ENCODE assay signal across 28 mouse cellular contexts in the genomic region with DNA sequence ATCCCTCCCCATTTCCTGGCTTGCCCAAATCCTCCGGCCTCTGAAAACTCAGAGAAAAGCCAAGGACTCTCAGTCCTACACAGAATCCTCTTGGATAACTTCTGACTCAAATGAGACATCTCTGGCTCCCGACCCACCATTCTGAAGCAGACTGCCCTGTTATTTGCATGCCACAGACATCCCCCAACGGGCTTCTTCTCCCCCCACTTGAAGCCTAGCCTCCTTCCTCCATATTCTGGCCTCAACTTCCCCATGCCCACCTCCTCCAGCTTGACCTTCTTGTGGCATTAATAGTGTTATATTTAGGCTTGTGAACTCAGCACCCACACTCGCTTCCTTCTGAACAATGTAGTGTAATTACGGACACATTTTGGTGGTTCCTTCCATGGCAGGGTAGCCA. TPM values are rescaled to one million over a fixed set of nuclear protein-coding genes. Genes with fewer than 3 reads are reported as not detected.
A peak's percentile ranks its signal among the peaks of the same experiment; 100 is the strongest.
DNase-seq lines count a peak whose midpoint lies in the region; ATAC-seq lines count a peak whose summit lies in the region.
"Had no signal": no experiment of that assay in that cellular context is flagged by ENCODE, and none has a peak within 500 bp of the region (broad histone marks: within the 10 kb centered on the region; RNA-seq: fewer than 3 reads in every experiment).

No protein-coding gene starts in this region.

- H3K27ac ChIP-seq in liver, embryonic 11.5 days (ENCODE audit: low read depth, low read length): no peak overlapping the region
- H3K27ac ChIP-seq in liver, embryonic 12.5 days: no peak overlapping the region
- H3K27ac ChIP-seq: embryonic facial prominence, embryonic 13.5 days; embryonic facial prominence, embryonic 15.5 days; forebrain, embryonic 10.5 days; forebrain, embryonic 12.5 days had no signal

- WGBS in liver, embryonic 11.5 days: 71% methylated on average over 5 of the region's 5 CpGs
- WGBS in liver, embryonic 12.5 days (ENCODE audit: insufficient replicate concordance): 55% methylated on average over 5 of the region's 5 CpGs

- H3K27me3 ChIP-seq in liver, embryonic 11.5 days (replicated peaks; ENCODE audit: control insufficient read depth, insufficient read depth, low read length): no peaks in the 10 kb centered on the region
- H3K27me3 ChIP-seq in liver, embryonic 12.5 days (replicated peaks): peaks cover 14% of the 10 kb centered on the region; the same call in 1 of the 2 replicates
- H3K27me3 ChIP-seq: embryonic facial prominence, embryonic 13.5 days; embryonic facial prominence, embryonic 15.5 days; forebrain, embryonic 12.5 days had no signal

- intact Hi-C loops in heart, postnatal 14 days (cut with DNase I): no loop called here

- no peaks in the 10 kb centered on the region for H3K9me3 ChIP-seq in liver, embryonic 11.5 days (ENCODE audit: control insufficient read depth, low read length)
- H3K9me3 ChIP-seq in liver, embryonic 12.5 days (replicated peaks): no peaks in the 10 kb centered on the region
- H3K9me3 ChIP-seq: embryonic facial prominence, embryonic 13.5 days; embryonic facial prominence, embryonic 15.5 days; forebrain, embryonic 10.5 days; forebrain, embryonic 12.5 days had no signal

- H3K4me2 ChIP-seq in liver, embryonic 11.5 days: no peak overlapping the region
- no peak overlapping the region for H3K4me2 ChIP-seq in liver, embryonic 12.5 days
- H3K4me2 ChIP-seq: embryonic facial prominence, embryonic 13.5 days; embryonic facial prominence, embryonic 15.5 days; forebrain, embryonic 12.5 days had no signal

- peak; percentile 86 for DNase-seq in heart, adult 11 months
- DNase-seq in heart, postnatal 14 days: no peak
- DNase-seq in liver, embryonic 11.5 days (ENCODE audit: low spot score): peak; percentile 16
- no peak for DNase-seq in layer of hippocampus, postnatal 36 days
- DNase-seq: adrenal gland, adult 2 months; adrenal gland, postnatal 10 days; adrenal gland, postnatal 25 days; B cell, adult 2 months; cerebellum, adult 11 months; cerebellum, adult 18-20 months; cerebellum, adult 8-10 months; cerebellum, adult 9-11 months; cerebellum, postnatal 14 days; cerebellum, postnatal 36 days; embryo, embryonic 11 days had no signal

- H3K4me3 ChIP-seq in liver, embryonic 11.5 days (ENCODE audit: low read depth, low read length): no peak overlapping the region
- H3K4me3 ChIP-seq in liver, embryonic 12.5 days: no peak overlapping the region
- H3K4me3 ChIP-seq: embryonic facial prominence, embryonic 13.5 days; embryonic facial prominence, embryonic 15.5 days; erythroblast, embryonic 14.5 days; forebrain, embryonic 10.5 days; forebrain, embryonic 12.5 days had no signal

- no peaks in the 10 kb centered on the region for H3K36me3 ChIP-seq in liver, embryonic 11.5 days (ENCODE audit: control insufficient read depth, insufficient read depth, low read length)
- H3K36me3 ChIP-seq in liver, embryonic 12.5 days: no peaks in the 10 kb centered on the region
- H3K36me3 ChIP-seq: embryonic facial prominence, embryonic 13.5 days; embryonic facial prominence, embryonic 15.5 days; forebrain, embryonic 10.5 days; forebrain, embryonic 12.5 days had no signal

- H3K9ac ChIP-seq in liver, embryonic 11.5 days (ENCODE audit: low read depth, low read length): no peak overlapping the region
- H3K9ac ChIP-seq in liver, embryonic 12.5 days: no peak overlapping the region
- H3K9ac ChIP-seq: embryonic facial prominence, embryonic 13.5 days; embryonic facial prominence, embryonic 15.5 days; forebrain, embryonic 12.5 days had no signal

- 0 out of 2 replicates have a peak, but pooled peaks cover 3% of the 10 kb centered on the region for H3K4me1 ChIP-seq in liver, embryonic 11.5 days (replicated peaks; ENCODE audit: control insufficient read depth, insufficient read depth, low read length)
- peaks cover 25% of the 10 kb centered on the region for H3K4me1 ChIP-seq in liver, embryonic 12.5 days
- H3K4me1 ChIP-seq: embryonic facial prominence, embryonic 13.5 days; embryonic facial prominence, embryonic 15.5 days; forebrain, embryonic 10.5 days; forebrain, embryonic 12.5 days had no signal

- ATAC-seq in liver, embryonic 11.5 days (replicated peaks; ENCODE audit: low FRiP score): no peak
- no peak for ATAC-seq in liver, embryonic 12.5 days
- ATAC-seq: CD4-positive, CD25-positive, alpha-beta regulatory T cell, adult 4 months; forebrain, embryonic 14.5 days; forebrain, embryonic 16.5 days had no signal

RNA-seq across cellular contexts. Expression of a gene that starts 13.7 kb away (rescaled TPM):
- total RNA-seq in heart, postnatal 14 days (2021): under 1 TPM; 0.76 to 0.81 TPM
- 0.26 and 0.31 TPM in 2 replicates for polyA plus RNA-seq in liver, embryonic 11.5 days (2014; fragmentation: Nextera tagmentation; extraction: Ambion mirVana)
- 0.37 and 0.45 TPM in 2 replicates for polyA plus RNA-seq in liver, embryonic 12.5 days (2016; fragmentation: Nextera tagmentation; extraction: Ambion mirVana)
- 1 to 10 TPM; 6.1 to 6.7 TPM for total RNA-seq in layer of hippocampus, postnatal 36 days (2021)
- total RNA-seq: MEL had no signal
- polyA plus RNA-seq: erythroblast, embryonic 14.5 days had no signal

RNA-seq across cellular contexts. Expression of a gene that starts 48.4 kb away (rescaled TPM):
- 10 to 100 TPM in 1 of 2 experiments, under 1 TPM in 1; 0.74 to 16.5 TPM for total RNA-seq in heart, postnatal 14 days (2021)
- 0.09 TPM in 1 of 2 replicates, not detected in the other for polyA plus RNA-seq in liver, embryonic 11.5 days (2014; fragmentation: Nextera tagmentation; extraction: Ambion mirVana)
- 0.06 TPM in 1 of 2 replicates, not detected in the other for polyA plus RNA-seq in liver, embryonic 12.5 days (2016; fragmentation: Nextera tagmentation; extraction: Ambion mirVana)
- total RNA-seq in layer of hippocampus, postnatal 36 days (2021): not detected
- total RNA-seq: adrenal gland, adult 2 months; adrenal gland, postnatal 25 days; adrenal gland, postnatal 4 days; ES-E14; MEL had no signal
- polyA plus RNA-seq: adrenal gland, adult 2 months; embryonic facial prominence, embryonic 11.5 days; embryonic facial prominence, embryonic 13.5 days; erythroblast, embryonic 14.5 days; forebrain, embryonic 10.5 days; forebrain, embryonic 12.5 days; forebrain, embryonic 16.5 days had no signal

Comparison
In these comparisons a context has a peak if more than half of its experiments do, and no peak if none do; other contexts are left out.
1. DNase-seq: peak in heart, adult 11 months (single experiment) and liver, embryonic 11.5 days (single experiment); none in heart, postnatal 14 days (0 of 2) and layer of hippocampus, postnatal 36 days (0 of 2).